Mouse (Mus musculus) spleen, postnatal 36 days (tissue): ENCODE measurements around the gene Nek7.

Experiments used
- DNase-seq, 2 experiments: peaks; one replicate each; pipeline ENCODE4 v3.0.0; 2022; ENCODE audit warnings: low spot score in 2 of 2, mixed read lengths in 1 of 2

Gene Nek7

GRCm38 (mm10) chr1:138571038-138571441, 48.9 kb downstream of the Nek7 start:
- no peak for DNase-seq

- DNase-seq, result no peak
Observed at GRCm38 (mm10) chr1:138568434-138569232, 51.3 kb downstream of the Nek7 start.

GRCm38 (mm10) chr1:138567946-138568345, 52.0 kb downstream of the Nek7 start:
- no peak for DNase-seq

- DNase-seq, result no peak
Observed at GRCm38 (mm10) chr1:138564677-138565076, 55.3 kb downstream of the Nek7 start.

- peak; percentile 25 to 27 for DNase-seq
Observed at GRCm38 (mm10) chr1:138560733-138561132, 59.2 kb downstream of the Nek7 start.

GRCm38 (mm10) chr1:138559213-138560101, 60.5 kb downstream of the Nek7 start:
- peak; percentile 45 to 47 for DNase-seq

- peak; percentile 22 to 23 for DNase-seq
Observed at GRCm38 (mm10) chr1:138558342-138558741, 61.6 kb downstream of the Nek7 start.

GRCm38 (mm10) chr1:138554926-138555325, 65.0 kb downstream of the Nek7 start:
- DNase-seq, result no peak

- DNase-seq, result peak in 1 of 2 experiments; percentile 15
Observed at GRCm38 (mm10) chr1:138550184-138550583, 69.8 kb downstream of the Nek7 start.

- peak; percentile 11 to 34 for DNase-seq
Observed at GRCm38 (mm10) chr1:138542170-138542515, 77.8 kb downstream of the Nek7 start.

- DNase-seq, result peak; percentile 62 to 73
Observed at GRCm38 (mm10) chr1:138541495-138542169, 78.3 kb downstream of the Nek7 start.

- DNase-seq, result no peak
Observed at GRCm38 (mm10) chr1:138539713-138540112, 80.2 kb downstream of the Nek7 start.

GRCm38 (mm10) chr1:138538217-138538616, 81.7 kb downstream of the Nek7 start:
- no peak for DNase-seq

- no peak for DNase-seq
Observed at GRCm38 (mm10) chr1:138535758-138536574, 84.0 kb downstream of the Nek7 start.

- no peak for DNase-seq
Observed at GRCm38 (mm10) chr1:138530604-138531003, 89.3 kb downstream of the Nek7 start.

- DNase-seq, result no peak
Observed at GRCm38 (mm10) chr1:138523962-138524361, 96.0 kb downstream of the Nek7 start.

GRCm38 (mm10) chr1:138518235-138518634, 101.7 kb downstream of the Nek7 start:
- no peak for DNase-seq

GRCm38 (mm10) chr1:138517360-138518099, 102.4 kb downstream of the Nek7 start:
- peak; percentile 22 to 33 for DNase-seq

GRCm38 (mm10) chr1:138516946-138517345, 103.0 kb downstream of the Nek7 start:
- DNase-seq, result peak in 1 of 2 experiments; percentile 20

GRCm38 (mm10) chr1:138515362-138515761, 104.6 kb downstream of the Nek7 start:
- DNase-seq, result no peak
